Mouse (Mus musculus): ENCODE measurements around the gene Tnfrsf13b. TPM values are rescaled to one million over a fixed set of nuclear protein-coding genes. Genes with fewer than 3 reads are reported as not detected.
"Not testable (repeated sequence)": the region's sequence is repeated elsewhere in the genome, so short reads cannot be mapped to it uniquely, and the experiment has no call there.

Tnfrsf13b gene
- polyA plus RNA-seq, 1 experiment from 2014 or later, result 0.37 TPM

GRCm38 (mm10) chr11:61110928-61111327 lies 15.6 kb upstream of the Tnfrsf13b start:
- Histone ChIP-seq H3K36me3 (replicated peaks) (no peaks in the 10 kb centered on the region), H3K9ac (no peak overlapping the region), H3K9me3 (no peaks in the 10 kb centered on the region), H3K4me2 (no peak overlapping the region), H3K27ac (no peak overlapping the region), H3K4me1 (no peaks in the 10 kb centered on the region; the same call in 1 of the 2 replicates), H3K27me3 (no peaks in the 10 kb centered on the region), H3K4me3 (replicated peaks) (no peak overlapping the region)
- 54% methylated on average over 1 of the region's 1 CpGs for WGBS
- ATAC-seq (ENCODE audit: low FRiP score), result no peak

- 92% methylated on average over 4 of the region's 4 CpGs for WGBS
Measured at GRCm38 (mm10) chr11:61111472-61111871, 15.1 kb upstream of the Tnfrsf13b start.

GRCm38 (mm10) chr11:61112323-61112995 lies 14.1 kb upstream of the Tnfrsf13b start:
- no peak overlapping the region for H3K4me2 ChIP-seq
- no peak for ATAC-seq (ENCODE audit: low FRiP score)
- H3K4me1 ChIP-seq, result no peaks in the 10 kb centered on the region; the same call in 1 of the 2 replicates
- H3K4me3 ChIP-seq (replicated peaks), result no peak overlapping the region
- H3K27ac ChIP-seq, result no peak overlapping the region
- H3K27me3 ChIP-seq, result no peaks in the 10 kb centered on the region
- H3K36me3 ChIP-seq (replicated peaks), result no peaks in the 10 kb centered on the region
- H3K9me3 ChIP-seq, result no peaks in the 10 kb centered on the region
- no peak overlapping the region for H3K9ac ChIP-seq
- WGBS, result 88% methylated on average over 8 of the region's 8 CpGs

More at GRCm38 (mm10) chr11:61111472-61111871, 15.1 kb upstream of the Tnfrsf13b start:
- Histone ChIP-seq H3K9me3 (no peaks in the 10 kb centered on the region), H3K4me2 (no peak overlapping the region), H3K4me1 (no peaks in the 10 kb centered on the region; the same call in 1 of the 2 replicates), H3K4me3 (replicated peaks) (no peak overlapping the region), H3K36me3 (replicated peaks) (no peaks in the 10 kb centered on the region), H3K9ac (no peak overlapping the region), H3K27ac (no peak overlapping the region), H3K27me3 (no peaks in the 10 kb centered on the region)
- ATAC-seq (ENCODE audit: low FRiP score), result no peak

GRCm38 (mm10) chr11:61116226-61116625 lies 10.3 kb upstream of the Tnfrsf13b start:
- no peak overlapping the region for H3K4me2 ChIP-seq
- H3K27me3 ChIP-seq, result no peaks in the 10 kb centered on the region
- 68% methylated on average over 8 of the region's 8 CpGs for WGBS
- H3K27ac ChIP-seq, result no peak overlapping the region
- no peak overlapping the region for H3K4me3 ChIP-seq (replicated peaks)
- H3K9me3 ChIP-seq, result no peaks in the 10 kb centered on the region
- H3K4me1 ChIP-seq, result no peaks in the 10 kb centered on the region
- ATAC-seq (ENCODE audit: low FRiP score), result no peak
- H3K36me3 ChIP-seq (replicated peaks), result no peaks in the 10 kb centered on the region
- H3K9ac ChIP-seq, result no peak overlapping the region

- Histone ChIP-seq H3K4me1 (no peaks in the 10 kb centered on the region), H3K27me3 (no peaks in the 10 kb centered on the region), H3K9me3 (no peaks in the 10 kb centered on the region), H3K27ac (no peak overlapping the region), H3K4me2 (no peak overlapping the region), H3K4me3 (replicated peaks) (no peak overlapping the region), H3K9ac (no peak overlapping the region), H3K36me3 (replicated peaks) (no peaks in the 10 kb centered on the region)
- WGBS, result 88% methylated on average over 3 of the region's 3 CpGs
- ATAC-seq (ENCODE audit: low FRiP score), result no peak
Measured at GRCm38 (mm10) chr11:61119996-61120583, 6.5 kb upstream of the Tnfrsf13b start.

GRCm38 (mm10) chr11:61122283-61122768 lies 4.2 kb upstream of the Tnfrsf13b start:
- no peak for ATAC-seq (ENCODE audit: low FRiP score)
- 86% methylated on average over 9 of the region's 9 CpGs for WGBS
- no peaks in the 10 kb centered on the region for H3K36me3 ChIP-seq (replicated peaks)

GRCm38 (mm10) chr11:61122769-61123288 lies 3.7 kb upstream of the Tnfrsf13b start:
- no peak for ATAC-seq (ENCODE audit: low FRiP score)
- no peak overlapping the region for H3K4me3 ChIP-seq (replicated peaks)
- no peaks in the 10 kb centered on the region for H3K9me3 ChIP-seq
- no peaks in the 10 kb centered on the region for H3K36me3 ChIP-seq (replicated peaks)
- WGBS, result 92% methylated on average over 8 of the region's 8 CpGs
- H3K9ac ChIP-seq, result no peak overlapping the region
- no peak overlapping the region for H3K4me2 ChIP-seq
- no peaks in the 10 kb centered on the region for H3K4me1 ChIP-seq
- no peak overlapping the region for H3K27ac ChIP-seq
- no peaks in the 10 kb centered on the region for H3K27me3 ChIP-seq

More at GRCm38 (mm10) chr11:61122283-61122768, 4.2 kb upstream of the Tnfrsf13b start:
- no peak overlapping the region for H3K9ac ChIP-seq
- H3K9me3 ChIP-seq, result no peaks in the 10 kb centered on the region
- no peak overlapping the region for H3K4me3 ChIP-seq (replicated peaks)
- H3K4me1 ChIP-seq, result no peaks in the 10 kb centered on the region
- no peaks in the 10 kb centered on the region for H3K27me3 ChIP-seq
- H3K4me2 ChIP-seq, result no peak overlapping the region
- no peak overlapping the region for H3K27ac ChIP-seq

GRCm38 (mm10) chr11:61123886-61124285 lies 2.7 kb upstream of the Tnfrsf13b start:
- Histone ChIP-seq H3K4me2 (no peak overlapping the region), H3K9ac (no peak overlapping the region), H3K4me1 (no peaks in the 10 kb centered on the region), H3K36me3 (replicated peaks) (no peaks in the 10 kb centered on the region), H3K4me3 (replicated peaks) (no peak overlapping the region), H3K27me3 (no peaks in the 10 kb centered on the region), H3K27ac (no peak overlapping the region), H3K9me3 (no peaks in the 10 kb centered on the region)
- WGBS, result 77% methylated on average over 3 of the region's 3 CpGs
- ATAC-seq (ENCODE audit: low FRiP score), result no peak

GRCm38 (mm10) chr11:61125970-61126369 lies 585 bp upstream of the Tnfrsf13b start:
- H3K27me3 ChIP-seq, result no peaks in the 10 kb centered on the region
- H3K9ac ChIP-seq, result no peak overlapping the region
- H3K36me3 ChIP-seq (replicated peaks), result no peaks in the 10 kb centered on the region
- no peak for ATAC-seq (ENCODE audit: low FRiP score)
- 86% methylated on average over 5 of the region's 5 CpGs for WGBS
- H3K27ac ChIP-seq, result no peak overlapping the region
- H3K4me1 ChIP-seq, result no peaks in the 10 kb centered on the region
- H3K9me3 ChIP-seq, result no peaks in the 10 kb centered on the region
- H3K4me2 ChIP-seq, result no peak overlapping the region
- H3K4me3 ChIP-seq (replicated peaks), result no peak overlapping the region

GRCm38 (mm10) chr11:61127421-61128055 lies 983 bp downstream of the Tnfrsf13b start:
- H3K9me3 ChIP-seq, result no peaks in the 10 kb centered on the region
- peaks cover 2% of the 10 kb centered on the region; the same call in 1 of the 2 replicates for H3K4me1 ChIP-seq
- no peak overlapping the region for H3K9ac ChIP-seq
- no peak overlapping the region for H3K4me2 ChIP-seq
- ATAC-seq (ENCODE audit: low FRiP score), result no peak
- H3K4me3 ChIP-seq (replicated peaks), result no peak overlapping the region
- H3K27me3 ChIP-seq, result no peaks in the 10 kb centered on the region
- H3K36me3 ChIP-seq (replicated peaks), result no peaks in the 10 kb centered on the region
- 85% methylated on average over 8 of the region's 8 CpGs for WGBS
- no peak overlapping the region for H3K27ac ChIP-seq

GRCm38 (mm10) chr11:61129305-61129704 lies 2.8 kb downstream of the Tnfrsf13b start:
- no peak for ATAC-seq (ENCODE audit: low FRiP score)
- H3K4me1 ChIP-seq, result peaks cover 3% of the 10 kb centered on the region; the same call in 1 of the 2 replicates
- no peaks in the 10 kb centered on the region for H3K9me3 ChIP-seq
- no peak overlapping the region for H3K9ac ChIP-seq
- no peaks in the 10 kb centered on the region for H3K36me3 ChIP-seq (replicated peaks)
- H3K27ac ChIP-seq, result no peak overlapping the region
- WGBS, result 59% methylated on average over 10 of the region's 10 CpGs
- H3K27me3 ChIP-seq, result no peaks in the 10 kb centered on the region
- H3K4me2 ChIP-seq, result no peak overlapping the region
- H3K4me3 ChIP-seq (replicated peaks), result no peak overlapping the region

GRCm38 (mm10) chr11:61130646-61131045 lies 4.1 kb downstream of the Tnfrsf13b start:
- H3K4me2 ChIP-seq; H3K27ac ChIP-seq; ATAC-seq (ENCODE audit: low FRiP score); H3K9me3 ChIP-seq; H3K9ac ChIP-seq; H3K4me1 ChIP-seq; H3K36me3 ChIP-seq (replicated peaks); H3K4me3 ChIP-seq (replicated peaks); H3K27me3 ChIP-seq: not testable (repeated sequence)
- 88% methylated on average over 4 of the region's 4 CpGs for WGBS
